Mouse (Mus musculus) liver, adult 2 months (tissue): ENCODE measurements at regions not wholly inside any gene's neighbourhood (a gene's known extent, or its start where the extent isn't known, plus 50 kb on each side); places are given as distances from the start of the nearest gene placed in this dataset.

Source experiments
- DNase-seq: peaks from one replicate; pipeline ENCODE4 v3.0.0-alpha.2; 2011; ENCODE audit warnings: low read depth, low spot score; ENCODE audit errors: extremely low read depth
- H3K27ac ChIP-seq: fragments of 200-500 bp; replicated peaks from 2 replicates; pipeline ENCODE4 v1.5.1; 2012; ENCODE audit warnings: low read depth, mild to moderate bottlenecking, control low read depth, inconsistent platforms, low read length; ENCODE audit not compliant: insufficient read depth
- H3K27me3 ChIP-seq: fragments of 200-500 bp; 2 replicates; pipeline ENCODE4 v1.6.1; 2012; ENCODE audit warnings: mild to moderate bottlenecking, moderate library complexity, low read length, inconsistent platforms; ENCODE audit not compliant: control insufficient read depth, insufficient read depth
- H3K36me3 ChIP-seq: fragments of 200-500 bp; 2 replicates; pipeline ENCODE4 v1.6.1; 2012; ENCODE audit warnings: low read length, inconsistent platforms; ENCODE audit not compliant: control insufficient read depth, insufficient read depth
- H3K4me1 ChIP-seq: fragments of 200-500 bp; 2 replicates; pipeline ENCODE4 v1.6.1; 2011; ENCODE audit warnings: low read length; ENCODE audit not compliant: control insufficient read depth, insufficient read depth
- H3K4me3 ChIP-seq: fragments of 200-500 bp; 2 replicates; pipeline ENCODE4 v1.5.1; 2011; ENCODE audit warnings: low read depth, mild to moderate bottlenecking, control low read depth, low read length, moderate library complexity; ENCODE audit not compliant: insufficient read depth
- H3K79me2 ChIP-seq: fragments of 200-500 bp; 2 replicates; pipeline ENCODE4 v1.6.1; 2012; ENCODE audit warnings: inconsistent platforms, mild to moderate bottlenecking, low read length, moderate library complexity; ENCODE audit not compliant: control insufficient read depth, insufficient read depth
- H3K9ac ChIP-seq: fragments of 200-500 bp; 2 replicates; pipeline ENCODE4 v1.6.1; 2012; ENCODE audit warnings: low read depth, mild to moderate bottlenecking, control low read depth, inconsistent platforms, low read length
- CTCF ChIP-seq: fragments of 200-500 bp; IDR thresholded peaks from 2 replicates; pipeline ENCODE4 v1.5.1; 2011; ENCODE audit warnings: low read depth, low read length, control low read depth
- POLR2A ChIP-seq: fragments of 200-500 bp; IDR thresholded peaks from 2 replicates; pipeline ENCODE4 v1.6.1; 2011; ENCODE audit warnings: low read length, control low read depth; ENCODE audit not compliant: insufficient read depth; ENCODE audit errors: extremely low read depth
- WGBS: fragments of 180-500 bp; shearing (Covaris S2); methylation state at CpG from one replicate; pipeline ENCODE4 v1.1.7; 2018; 5-methylcytosine and 5-hydroxymethylcytosine counted together

DNA sequence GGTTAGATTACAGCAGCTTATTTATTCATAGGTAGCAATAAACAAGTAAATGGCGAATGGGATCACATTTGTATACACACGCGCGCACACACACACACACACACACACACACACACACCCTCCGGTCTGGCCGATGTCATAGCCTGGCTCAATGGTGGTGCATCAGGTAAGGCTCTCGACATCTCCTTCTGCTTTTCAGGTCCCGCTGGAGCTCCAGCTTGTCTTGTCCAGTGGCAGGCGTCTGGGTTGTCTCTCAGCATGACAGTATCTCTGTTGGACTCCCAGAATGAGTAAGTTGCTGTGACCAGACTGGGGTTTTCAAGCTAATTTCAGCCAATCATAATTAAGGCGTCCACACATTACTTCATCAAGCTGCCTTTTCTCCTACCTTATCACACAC lies 131.8 kb downstream of the 1810013L24Rik start:
- H3K27me3 ChIP-seq: no peaks in the 10 kb centered on the region
- no peaks in the 10 kb centered on the region for H3K36me3 ChIP-seq
- no peak for DNase-seq
- TF ChIP-seq POLR2A: no peak
- TF ChIP-seq CTCF: no peak
- H3K79me2 ChIP-seq: no peaks in the 10 kb centered on the region
- no peak overlapping the region for H3K27ac ChIP-seq
- WGBS: 71% methylated on average over 10 of the region's 10 CpGs
- no peaks in the 10 kb centered on the region for H3K4me1 ChIP-seq
- H3K9ac ChIP-seq: no peak overlapping the region
- H3K4me3 ChIP-seq: no peak overlapping the region

DNA sequence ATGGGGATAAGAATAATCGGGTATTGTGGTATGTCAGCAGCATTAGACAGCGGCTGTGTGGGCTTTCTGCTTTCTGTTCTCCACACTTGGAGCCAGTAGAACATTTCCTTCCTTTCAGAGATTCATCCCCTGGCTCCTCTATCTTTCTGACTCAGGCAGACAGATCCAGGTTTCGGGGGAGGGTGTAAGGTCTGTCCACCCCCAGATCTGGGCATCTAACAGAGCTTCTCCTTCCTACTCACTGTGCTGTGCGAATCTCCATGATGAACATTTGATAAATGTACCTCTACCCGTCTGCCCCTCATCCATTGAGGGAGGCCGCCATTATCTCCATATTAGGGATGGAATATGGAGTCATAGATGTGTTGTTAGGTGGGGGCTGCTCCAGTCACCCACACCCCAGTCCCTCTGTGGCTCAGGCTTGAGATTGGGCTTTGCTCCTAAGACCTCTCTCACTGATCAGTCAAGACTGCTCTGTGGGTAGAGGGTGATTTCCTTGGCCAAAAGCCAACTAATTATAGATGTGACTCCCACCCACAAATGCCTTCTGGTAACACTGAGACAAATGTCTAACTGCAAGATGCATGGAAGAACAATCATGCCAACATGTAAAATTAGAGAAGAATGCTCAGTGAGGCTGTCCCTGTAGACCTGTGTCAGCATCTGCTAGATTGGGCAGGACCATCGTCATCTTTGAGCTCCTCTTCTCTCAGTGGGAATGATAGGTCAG lies 163.8 kb downstream of the 1810013L24Rik start:
- DNase-seq: no peak
- Histone ChIP-seq H3K4me3 (no peak overlapping the region), H3K36me3 (no peaks in the 10 kb centered on the region), H3K27me3 (0 out of 2 replicates have a peak, but pooled peaks cover 2% of the 10 kb centered on the region), H3K79me2 (no peaks in the 10 kb centered on the region), H3K4me1 (no peaks in the 10 kb centered on the region), H3K9ac (no peak overlapping the region), H3K27ac (no peak overlapping the region)
- 84% methylated on average over 7 of the region's 7 CpGs for WGBS
- TF ChIP-seq POLR2A (no peak), CTCF (no peak)

DNA sequence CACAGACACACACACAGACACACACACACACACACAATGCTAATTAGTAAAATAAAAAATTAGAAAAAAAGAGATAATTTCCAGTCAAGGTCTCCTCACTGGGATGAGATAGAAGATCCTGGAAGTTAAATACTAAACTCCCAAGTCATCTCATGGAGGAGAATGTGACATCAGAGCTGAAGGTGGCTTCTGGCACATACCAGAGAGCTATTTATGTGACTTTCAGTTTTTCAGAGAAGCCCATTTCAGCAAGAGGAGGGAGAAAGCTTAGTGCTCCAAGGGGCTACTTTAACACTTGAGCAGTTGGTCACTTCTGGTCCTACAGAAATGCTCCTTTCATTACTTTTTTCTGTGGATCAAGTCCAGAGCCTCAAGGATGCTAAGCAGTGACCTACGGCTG lies 164.6 kb downstream of the 1810013L24Rik start:
- 91% methylated on average over 1 of the region's 1 CpGs for WGBS
- DNase-seq: no peak
- H3K27me3 ChIP-seq: 0 out of 2 replicates have a peak, but pooled peaks cover 2% of the 10 kb centered on the region
- H3K9ac ChIP-seq: no peak overlapping the region
- H3K4me3 ChIP-seq: no peak overlapping the region
- no peaks in the 10 kb centered on the region for H3K4me1 ChIP-seq
- H3K27ac ChIP-seq: no peak overlapping the region
- no peaks in the 10 kb centered on the region for H3K79me2 ChIP-seq
- TF ChIP-seq CTCF: no peak
- TF ChIP-seq POLR2A: no peak
- H3K36me3 ChIP-seq: no peaks in the 10 kb centered on the region

DNA sequence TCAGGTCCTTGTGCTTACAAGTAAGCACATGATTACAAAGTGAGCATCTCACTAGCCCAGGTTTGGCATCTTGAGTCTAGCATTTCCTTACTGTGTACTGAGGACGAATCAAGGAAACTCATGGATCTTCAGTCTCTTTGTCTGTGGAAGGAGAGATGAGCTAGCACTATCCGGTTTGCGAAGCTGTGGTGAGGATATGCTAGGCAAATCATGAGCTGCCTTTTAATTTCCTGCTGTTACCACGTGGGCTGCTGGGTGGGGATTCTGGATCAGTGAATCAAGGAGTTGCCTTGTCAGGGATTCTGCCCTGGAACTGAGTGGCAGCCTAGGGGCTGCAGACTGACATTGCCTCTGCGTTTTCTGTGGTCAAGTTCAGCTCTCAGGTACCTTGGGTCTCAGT lies 167.3 kb downstream of the 1810013L24Rik start:
- no peak for TF ChIP-seq POLR2A
- no peak for TF ChIP-seq CTCF
- 74% methylated on average over 5 of the region's 5 CpGs for WGBS

DNA sequence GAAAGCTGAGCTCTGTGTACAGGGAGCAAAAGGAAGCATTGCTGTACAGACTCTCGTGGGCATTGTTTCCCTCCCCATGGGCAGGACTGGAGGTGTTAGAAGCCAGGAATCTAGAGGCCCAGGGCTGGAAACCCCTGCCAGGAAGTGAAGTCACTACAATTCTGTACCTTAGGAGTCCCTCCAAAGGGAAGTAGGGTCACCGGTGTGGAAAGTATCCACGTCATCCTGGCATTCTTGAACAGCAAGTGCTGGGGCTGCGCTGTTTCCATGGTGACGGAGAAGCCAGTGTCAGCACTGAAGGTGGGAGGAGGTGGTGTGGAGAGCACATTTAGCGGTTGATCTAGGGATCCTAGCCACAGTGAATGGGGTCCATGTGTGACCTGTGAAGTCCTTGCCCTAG lies 174.1 kb downstream of the 1810013L24Rik start:
- H3K27ac ChIP-seq: no peak overlapping the region
- WGBS: 47% methylated on average over 6 of the region's 6 CpGs
- no peak for TF ChIP-seq CTCF
- no peak for TF ChIP-seq POLR2A

More for the DNA sequence above, 167.3 kb downstream of the 1810013L24Rik start:
- Histone ChIP-seq H3K4me1 (no peaks in the 10 kb centered on the region), H3K27me3 (0 out of 2 replicates have a peak, but pooled peaks cover 2% of the 10 kb centered on the region), H3K4me3 (no peak overlapping the region), H3K36me3 (no peaks in the 10 kb centered on the region), H3K9ac (no peak overlapping the region), H3K27ac (no peak overlapping the region), H3K79me2 (no peaks in the 10 kb centered on the region)
- no peak for DNase-seq

DNA sequence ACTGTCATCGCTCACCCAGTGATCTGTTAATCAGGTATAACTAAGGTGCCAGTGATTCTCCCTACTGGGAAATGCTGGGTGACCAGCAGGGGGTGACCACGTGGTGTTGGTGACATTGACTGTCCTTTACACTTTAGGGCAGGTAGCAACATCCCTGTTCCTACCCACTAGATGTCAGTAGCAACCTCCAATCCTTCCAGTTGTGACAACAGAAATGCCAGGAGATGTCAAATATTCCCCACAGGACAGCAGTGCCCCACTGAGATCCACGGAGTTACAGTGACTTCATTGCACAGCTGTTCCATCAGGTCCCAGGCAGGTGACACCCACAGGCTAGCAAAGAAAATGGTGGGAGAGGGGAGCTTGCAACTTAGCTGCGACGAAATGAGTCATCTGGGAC lies 176.0 kb downstream of the 1810013L24Rik start:
- Histone ChIP-seq H3K4me3 (no peak overlapping the region), H3K27ac (no peak overlapping the region), H3K4me1 (no peaks in the 10 kb centered on the region), H3K79me2 (no peaks in the 10 kb centered on the region), H3K36me3 (no peaks in the 10 kb centered on the region), H3K27me3 (no peaks in the 10 kb centered on the region), H3K9ac (no peak overlapping the region)
- DNase-seq: no peak
- WGBS: 34% methylated on average over 5 of the region's 5 CpGs
- TF ChIP-seq CTCF (no peak), POLR2A (no peak)

More for the DNA sequence above, 174.1 kb downstream of the 1810013L24Rik start:
- Histone ChIP-seq H3K36me3 (no peaks in the 10 kb centered on the region), H3K4me3 (no peak overlapping the region), H3K4me1 (no peaks in the 10 kb centered on the region), H3K79me2 (no peaks in the 10 kb centered on the region), H3K9ac (no peak overlapping the region), H3K27me3 (no peaks in the 10 kb centered on the region)
- DNase-seq: no peak
